Mouse (Mus musculus) intestine, embryonic 15.5 days (tissue): ENCODE measurements around the gene Cfap46. TPM values are rescaled to one million over a fixed set of nuclear protein-coding genes. Genes with fewer than 3 reads are reported as not detected.

Experiments
- ATAC-seq: fragments of 200-750 bp; cut with Nextera tagmentation; 2 replicates; pipeline ENCODE4 v1.8.0; 2017; ENCODE audit warnings: moderate TSS enrichment, moderate library complexity
- H3K27ac ChIP-seq: fragments of 300-500 bp; sonication (generic); 2 replicates; pipeline ENCODE4 v1.5.1; 2015; ENCODE audit warnings: mild to moderate bottlenecking, inconsistent platforms
- H3K27me3 ChIP-seq: fragments of 300-500 bp; sonication (generic); replicated peaks from 2 replicates; pipeline ENCODE4 v1.6.1; 2015; ENCODE audit warnings: inconsistent platforms
- H3K36me3 ChIP-seq: fragments of 300-500 bp; sonication (generic); 2 replicates; pipeline ENCODE4 v1.6.1; 2015; ENCODE audit warnings: inconsistent platforms
- H3K4me1 ChIP-seq: fragments of 300-500 bp; sonication (generic); replicated peaks from 2 replicates; pipeline ENCODE4 v1.6.1; 2015; ENCODE audit warnings: inconsistent platforms
- H3K4me2 ChIP-seq: fragments of 300-500 bp; sonication (generic); replicated peaks from 2 replicates; pipeline ENCODE4 v1.6.1; 2015; ENCODE audit warnings: mild to moderate bottlenecking, inconsistent platforms
- H3K4me3 ChIP-seq: fragments of 300-500 bp; sonication (generic); replicated peaks from 2 replicates; pipeline ENCODE4 v1.5.1; 2015; ENCODE audit warnings: inconsistent platforms
- H3K9ac ChIP-seq: fragments of 300-500 bp; sonication (generic); 2 replicates; pipeline ENCODE4 v1.6.1; 2015; ENCODE audit warnings: inconsistent platforms
- H3K9me3 ChIP-seq: fragments of 300-500 bp; sonication (generic); 2 replicates; pipeline ENCODE4 v1.6.1; 2016; ENCODE audit warnings: inconsistent platforms
- WGBS: fragments of 180-500 bp; shearing (Covaris S2); methylation state at CpG from one replicate; pipeline ENCODE4 v1.1.7; 2015; 5-methylcytosine and 5-hydroxymethylcytosine counted together
- polyA plus RNA-seq: library from polyadenylated mRNA; unstranded; fragments of >200 nt; fragmentation: Nextera tagmentation; extraction: Ambion mirVana; gene quantifications from 2 replicates; pipeline ENCODE4 v1.2.1, GENCODE M21; 2015

Cfap46 gene
- polyA plus RNA-seq, 1 experiment from 2014 or later, result 0.31 TPM

- Histone ChIP-seq H3K9me3 (no peaks in the 10 kb centered on the region), H3K27ac (no peak overlapping the region), H3K27me3 (no peaks in the 10 kb centered on the region), H3K9ac (no peak overlapping the region), H3K36me3 (peaks cover 12% of the 10 kb centered on the region), H3K4me1 (no peaks in the 10 kb centered on the region), H3K4me3 (no peak overlapping the region), H3K4me2 (no peak overlapping the region)
- ATAC-seq, result no peak
- WGBS, result 76% methylated on average over 6 of the region's 6 CpGs
Observed at GRCm38 (mm10) chr7:139565998-139566397, 117.6 kb downstream of the Cfap46 start.

GRCm38 (mm10) chr7:139564161-139564560 lies 119.5 kb downstream of the Cfap46 start:
- H3K4me2 ChIP-seq, result no peak overlapping the region
- no peak overlapping the region for H3K9ac ChIP-seq
- no peaks in the 10 kb centered on the region for H3K9me3 ChIP-seq
- H3K36me3 ChIP-seq, result peaks cover 10% of the 10 kb centered on the region
- H3K27ac ChIP-seq, result no peak overlapping the region
- H3K4me1 ChIP-seq, result no peaks in the 10 kb centered on the region
- WGBS, result 93% methylated on average over 2 of the region's 2 CpGs
- H3K4me3 ChIP-seq, result no peak overlapping the region
- H3K27me3 ChIP-seq, result no peaks in the 10 kb centered on the region
- no peak for ATAC-seq

GRCm38 (mm10) chr7:139563425-139563824 lies 120.2 kb downstream of the Cfap46 start:
- Histone ChIP-seq H3K4me3 (no peak overlapping the region), H3K36me3 (peaks cover 10% of the 10 kb centered on the region), H3K27me3 (no peaks in the 10 kb centered on the region), H3K4me1 (no peaks in the 10 kb centered on the region), H3K9me3 (no peaks in the 10 kb centered on the region), H3K9ac (no peak overlapping the region), H3K4me2 (no peak overlapping the region), H3K27ac (no peak overlapping the region)
- WGBS, result 83% methylated on average over 4 of the region's 4 CpGs
- ATAC-seq, result no peak

- Histone ChIP-seq H3K27me3 (no peaks in the 10 kb centered on the region), H3K4me2 (no peak overlapping the region), H3K9ac (no peak overlapping the region), H3K9me3 (no peaks in the 10 kb centered on the region), H3K4me1 (no peaks in the 10 kb centered on the region), H3K27ac (no peak overlapping the region), H3K4me3 (no peak overlapping the region), H3K36me3 (peaks cover 4% of the 10 kb centered on the region)
- ATAC-seq, result no peak
- WGBS, result 95% methylated on average over 10 of the region's 10 CpGs
Observed at GRCm38 (mm10) chr7:139559659-139560058, 124.0 kb downstream of the Cfap46 start.

- 55% methylated on average over 10 of the region's 10 CpGs for WGBS
- Histone ChIP-seq H3K4me3 (no peak overlapping the region), H3K36me3 (no peaks in the 10 kb centered on the region; the same call in 1 of the 2 replicates), H3K9ac (no peak overlapping the region), H3K27ac (no peak overlapping the region), H3K4me1 (no peaks in the 10 kb centered on the region), H3K4me2 (no peak overlapping the region), H3K9me3 (no peaks in the 10 kb centered on the region), H3K27me3 (no peaks in the 10 kb centered on the region)
- ATAC-seq, result no peak
Observed at GRCm38 (mm10) chr7:139556746-139557526, 126.7 kb downstream of the Cfap46 start.

- Histone ChIP-seq H3K9ac (no peak overlapping the region), H3K4me2 (no peak overlapping the region), H3K9me3 (no peaks in the 10 kb centered on the region), H3K4me1 (no peaks in the 10 kb centered on the region), H3K27me3 (no peaks in the 10 kb centered on the region), H3K27ac (no peak overlapping the region), H3K4me3 (no peak overlapping the region), H3K36me3 (no peaks in the 10 kb centered on the region; the same call in 1 of the 2 replicates)
- 72% methylated on average over 5 of the region's 5 CpGs for WGBS
- no peak for ATAC-seq
Observed at GRCm38 (mm10) chr7:139556331-139556730, 127.3 kb downstream of the Cfap46 start.

GRCm38 (mm10) chr7:139551519-139551918 lies 132.1 kb downstream of the Cfap46 start:
- H3K9ac ChIP-seq, result no peak overlapping the region
- no peak overlapping the region for H3K4me2 ChIP-seq
- H3K4me3 ChIP-seq, result no peak overlapping the region
- ATAC-seq, result no peak
- no peaks in the 10 kb centered on the region for H3K27me3 ChIP-seq
- 90% methylated on average over 2 of the region's 2 CpGs for WGBS
- H3K36me3 ChIP-seq, result 0 out of 2 replicates have a peak, but pooled peaks cover 3% of the 10 kb centered on the region
- no peak overlapping the region for H3K27ac ChIP-seq
- no peaks in the 10 kb centered on the region for H3K4me1 ChIP-seq
- no peaks in the 10 kb centered on the region for H3K9me3 ChIP-seq

Other genes with a start within 250 kb of the Cfap46 start
- gene Nkx6-2, start 101.0 kb downstream of the Cfap46 start, polyA plus RNA-seq, result 0.34 and 0.87 TPM in 2 replicates
- gene Adgra1, start 150.4 kb upstream of the Cfap46 start, polyA plus RNA-seq, result 0.11 and 0.96 TPM in 2 replicates
- 0.13 and 0.24 TPM in 2 replicates for gene Kndc1, start 210.9 kb upstream of the Cfap46 start, polyA plus RNA-seq